Mouse (Mus musculus): ENCODE results near the gene Mrpl3.
"Not testable (repeated sequence)": the region's sequence is repeated elsewhere in the genome, so short reads cannot be mapped to it uniquely, and the experiment has no call there.

Gene Mrpl3

GRCm38 (mm10) chr9:105053147-105053557, at the start of gene Mrpl3:
Gene Mrpl3 (plus strand): TSS chr9:105053239.
- DNase-seq = peak; percentile 89 to 90

DNA sequence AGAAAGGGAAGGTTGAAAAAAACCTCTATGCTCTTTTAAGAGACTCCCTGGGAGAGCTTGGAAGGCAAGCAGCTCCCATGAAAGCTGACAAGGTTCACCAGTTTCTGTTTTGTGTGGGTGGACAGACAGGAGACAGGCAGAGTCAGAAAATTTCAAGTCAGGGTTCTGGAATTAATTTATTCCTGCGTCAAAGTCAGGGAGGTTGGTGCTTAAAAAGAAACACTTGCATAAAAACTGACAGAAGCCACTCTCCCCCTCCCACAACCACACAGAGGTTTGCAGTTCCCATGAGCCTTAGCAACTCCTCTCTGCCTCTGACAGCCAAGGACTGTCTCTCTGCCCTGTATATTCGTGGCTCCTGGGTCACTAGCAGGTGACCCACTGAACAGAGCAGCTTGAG, 42.3 kb upstream of the Mrpl3 start:
- peak in 1 of 2 experiments; percentile 38 for DNase-seq

DNA sequence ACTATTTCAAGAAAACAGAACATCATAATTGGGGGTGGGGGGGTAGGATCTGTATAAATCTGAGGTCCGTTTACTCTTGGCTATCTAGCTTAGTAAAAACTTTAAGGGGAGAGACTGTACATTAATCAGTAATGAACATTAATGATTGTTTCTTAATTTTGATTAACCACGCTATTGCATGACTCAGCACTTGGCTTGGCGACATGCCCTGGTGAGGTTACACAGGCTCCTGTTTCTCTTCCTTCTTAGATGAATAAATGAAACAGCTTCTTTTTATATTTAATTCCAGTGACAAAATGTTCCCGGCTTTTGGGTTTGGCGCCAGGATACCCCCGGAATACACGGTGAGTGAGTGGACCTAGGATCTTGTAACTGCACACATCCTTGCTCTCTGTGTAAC, 34.9 kb upstream of the Mrpl3 start:
- DNase-seq = peak; percentile 78

- DNase-seq = no peak
Observed at GRCm38 (mm10) chr9:105028311-105028710, 24.7 kb upstream of the Mrpl3 start.

DNA sequence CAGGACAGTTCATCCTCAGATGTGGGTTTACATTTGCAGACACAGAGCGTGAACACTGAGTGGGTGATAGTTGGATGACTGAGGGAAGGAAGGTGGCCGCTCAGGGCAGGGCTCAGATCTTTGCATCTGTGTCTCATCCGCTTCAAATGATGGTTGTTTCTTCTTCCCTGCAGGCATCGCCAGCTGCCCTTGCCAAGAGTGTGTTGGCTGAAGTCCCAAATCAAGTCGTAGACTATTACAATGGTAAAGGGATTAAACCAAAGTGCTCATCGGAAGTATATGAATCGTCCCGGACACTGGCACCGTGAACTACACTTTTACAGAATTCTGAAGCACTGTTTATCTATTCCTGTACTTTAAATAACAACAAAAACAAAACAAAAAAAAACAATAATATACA, 20.5 kb upstream of the Mrpl3 start:
- DNase-seq = no peak

DNA sequence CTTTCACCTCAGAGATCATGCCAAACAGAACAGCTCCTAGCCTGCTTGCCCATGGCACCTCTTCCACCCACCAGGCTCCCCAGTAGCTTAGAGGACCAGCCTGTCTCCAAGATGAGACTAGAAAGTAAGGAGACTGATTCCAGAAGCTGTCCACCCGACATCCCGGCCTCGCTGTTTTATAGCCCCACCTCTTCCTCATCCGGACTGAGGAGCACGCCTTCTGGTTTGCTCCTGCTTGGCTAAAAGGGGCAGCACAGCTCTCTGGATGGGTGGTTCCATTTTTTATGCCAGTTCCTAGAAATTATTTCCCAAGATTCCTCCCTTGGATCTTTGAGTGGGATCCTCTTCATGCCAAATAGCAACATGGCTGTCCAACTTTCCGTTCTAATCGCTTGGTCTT, 19.4 kb upstream of the Mrpl3 start:
- DNase-seq = no peak

- DNase-seq = no peak
Observed at GRCm38 (mm10) chr9:105037847-105038246, 15.2 kb upstream of the Mrpl3 start.

- no peak for DNase-seq
Observed at GRCm38 (mm10) chr9:105046014-105046413, 7.0 kb upstream of the Mrpl3 start.

DNA sequence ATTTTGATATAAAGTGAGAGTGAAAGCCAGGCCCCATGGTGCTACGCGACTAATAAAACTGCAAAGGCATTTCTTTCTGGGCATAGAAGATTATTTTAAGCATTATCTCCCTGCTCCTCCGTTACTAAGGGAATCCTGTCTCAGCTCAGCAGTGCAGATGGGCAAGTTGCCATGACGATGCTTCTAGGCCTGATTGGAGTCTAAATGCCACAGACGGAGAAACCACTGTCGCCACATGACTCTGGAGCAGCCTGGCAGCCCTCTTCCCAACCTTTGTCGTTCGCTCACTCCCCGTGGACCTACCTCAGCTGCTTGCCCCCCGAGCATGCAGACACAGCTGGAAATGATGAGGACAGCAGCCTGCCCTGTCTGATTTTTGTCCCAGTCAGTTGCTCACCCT, 4.7 kb upstream of the Mrpl3 start:
- DNase-seq = no peak

- DNase-seq = no peak
Observed at GRCm38 (mm10) chr9:105049636-105050035, 3.4 kb upstream of the Mrpl3 start.

- DNase-seq = no peak
Observed at GRCm38 (mm10) chr9:105050257-105050656, 2.8 kb upstream of the Mrpl3 start.

- no peak for DNase-seq
Observed at GRCm38 (mm10) chr9:105053812-105054211, 773 bp downstream of the Mrpl3 start.

DNA sequence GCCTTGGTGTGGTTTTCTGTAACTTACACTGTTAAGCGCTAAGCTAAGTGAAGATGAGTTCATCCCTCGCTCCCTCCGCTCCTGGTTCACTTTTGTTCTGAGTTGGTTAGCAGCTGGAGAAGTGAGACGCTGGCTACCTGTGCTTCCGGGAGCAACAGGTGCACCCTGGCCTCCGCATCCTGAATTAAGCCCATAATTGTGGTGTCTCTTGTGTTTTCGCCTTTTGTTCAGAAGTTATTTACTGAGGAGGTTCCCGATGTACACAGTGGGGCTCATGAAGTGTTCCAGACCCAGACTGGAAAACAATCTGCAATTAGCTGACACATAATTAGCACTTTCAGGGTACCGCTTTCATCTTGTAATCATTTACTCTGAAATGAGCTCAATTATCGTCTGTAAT, 16.1 kb downstream of the Mrpl3 start:
- no peak for DNase-seq

DNA sequence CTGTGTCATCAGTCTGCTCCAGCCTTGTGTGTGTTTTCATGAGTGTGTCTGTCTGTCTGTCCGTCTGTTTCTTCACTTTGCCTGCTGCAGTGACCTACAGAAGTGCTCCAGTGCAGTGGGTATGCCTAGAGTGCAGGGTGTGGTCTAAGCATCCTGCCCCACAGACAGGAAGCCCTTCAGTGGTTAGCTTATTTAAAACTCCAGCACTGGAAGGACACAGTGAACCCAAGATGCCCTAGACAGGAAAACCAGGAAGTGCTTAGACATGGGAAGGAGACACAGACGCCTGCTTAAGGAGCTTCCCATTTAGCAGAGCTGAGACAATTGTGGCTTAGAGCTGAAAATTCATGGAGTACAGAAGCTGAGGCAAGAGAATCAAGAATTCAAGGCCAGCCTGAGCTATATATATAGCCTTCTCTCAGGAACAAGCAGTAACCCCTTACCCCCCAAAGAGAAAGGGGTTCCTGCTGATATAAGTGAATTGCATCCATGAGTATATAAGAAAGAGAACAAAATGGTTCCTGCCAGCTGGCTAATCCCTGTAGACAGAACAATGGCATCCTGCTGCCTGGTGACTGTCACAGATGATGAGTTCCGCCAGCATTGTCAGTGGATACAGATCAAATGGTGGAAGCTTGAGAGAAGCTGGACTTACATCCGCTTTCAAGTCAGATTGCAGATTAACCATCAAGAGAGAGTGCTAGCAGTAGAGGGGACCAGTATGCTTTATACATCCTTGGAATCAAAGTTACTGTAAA, 20.1 kb downstream of the Mrpl3 start:
- DNase-seq = no peak

- no peak for DNase-seq
Observed at GRCm38 (mm10) chr9:105074851-105075250, 21.8 kb downstream of the Mrpl3 start.

GRCm38 (mm10) chr9:105076756-105077424, 23.9 kb downstream of the Mrpl3 start:
- no peak for DNase-seq

DNA sequence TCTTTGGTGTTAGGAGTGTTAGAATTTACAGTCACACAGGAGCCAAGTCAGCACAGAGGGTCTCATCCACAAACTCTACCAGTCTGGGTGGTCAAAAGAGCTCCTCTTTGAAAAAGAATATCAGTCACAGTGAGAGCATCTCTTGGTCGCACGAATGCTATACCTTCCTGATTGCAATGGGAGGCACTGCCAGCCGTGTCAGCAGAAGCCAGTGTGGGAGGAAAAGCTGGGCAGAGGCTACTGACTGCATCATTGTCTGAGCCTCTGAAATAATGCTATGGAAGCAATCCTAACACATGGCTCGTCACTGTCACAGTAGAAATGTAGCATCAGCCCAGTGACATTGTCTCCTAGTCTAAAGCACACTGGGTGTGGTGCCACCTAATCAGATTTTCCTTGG, 25.4 kb downstream of the Mrpl3 start:
- DNase-seq = no peak

DNA sequence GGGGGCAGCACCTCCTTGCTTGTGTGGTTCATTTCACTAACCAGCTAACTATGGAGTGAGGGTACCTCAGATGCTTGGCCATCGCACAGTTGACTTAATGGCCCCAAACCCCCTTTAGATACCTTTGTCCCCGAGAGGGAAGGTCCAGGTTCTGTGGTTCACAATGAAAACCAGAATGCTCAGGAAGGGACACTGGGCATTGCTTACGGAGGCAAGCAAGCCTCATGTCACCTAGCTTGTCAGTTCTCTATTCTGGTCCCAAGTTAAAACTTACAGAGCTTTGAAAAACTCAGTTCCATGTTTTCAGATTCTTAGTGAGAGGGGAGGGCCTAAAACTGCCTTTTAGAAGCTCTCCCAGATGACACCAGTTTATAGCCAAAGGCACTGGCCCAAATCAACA, 27.2 kb downstream of the Mrpl3 start:
- DNase-seq = no peak

- no peak for DNase-seq
Observed at GRCm38 (mm10) chr9:105100807-105101570, 48.0 kb downstream of the Mrpl3 start.

DNA sequence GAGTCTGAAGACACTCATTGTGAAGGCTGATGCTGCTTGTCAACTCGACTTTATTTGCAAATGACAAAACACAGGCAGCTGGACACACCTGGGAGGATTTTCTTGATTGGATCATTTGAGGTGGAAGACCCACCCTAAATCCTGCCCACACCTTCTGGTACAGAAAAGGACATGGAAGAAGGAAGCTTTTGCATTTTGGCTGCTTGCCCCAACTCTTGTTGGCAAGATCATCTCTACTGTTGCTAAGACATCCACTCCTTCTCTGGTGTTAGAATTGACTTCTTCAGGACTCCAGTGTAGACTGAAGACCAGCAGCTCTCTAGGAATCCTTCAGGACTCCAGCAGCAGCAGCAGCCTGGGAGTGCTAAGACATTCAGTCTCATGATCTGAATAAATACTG, 48.9 kb downstream of the Mrpl3 start:
- DNase-seq = no peak

DNA sequence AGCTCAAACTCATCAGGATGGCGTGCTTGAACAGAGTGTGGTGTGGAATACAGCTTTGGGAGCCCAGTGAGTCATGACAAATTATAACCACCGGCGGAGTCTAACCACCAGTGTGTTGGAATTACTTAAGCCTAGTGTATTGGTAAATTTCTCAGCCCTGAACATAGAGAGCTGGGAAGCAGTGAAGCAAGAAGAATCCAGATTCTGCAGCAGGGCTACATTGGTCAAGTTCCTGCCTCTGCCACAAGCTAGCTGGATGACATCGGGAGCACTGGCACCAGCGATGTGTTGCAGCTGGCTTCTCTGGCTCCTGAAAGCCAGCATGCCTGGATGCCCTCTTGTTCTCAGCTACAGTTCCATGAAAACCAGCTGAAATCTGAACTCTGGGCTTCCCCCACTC, 50.9 kb downstream of the Mrpl3 start:
- no peak for DNase-seq

GRCm38 (mm10) chr9:105125206-105125605, 72.2 kb downstream of the Mrpl3 start:
- DNase-seq = not testable (repeated sequence)

Measured in kidney, postnatal 25 days (tissue).